Mouse (Mus musculus): ENCODE data around the gene Mcoln1. TPM values are rescaled to one million over a fixed set of nuclear protein-coding genes. Genes with fewer than 3 reads are reported as not detected.

Mcoln1 gene
- polyA plus RNA-seq, 2 experiments, result 12.6 to 26.1 TPM

DNA sequence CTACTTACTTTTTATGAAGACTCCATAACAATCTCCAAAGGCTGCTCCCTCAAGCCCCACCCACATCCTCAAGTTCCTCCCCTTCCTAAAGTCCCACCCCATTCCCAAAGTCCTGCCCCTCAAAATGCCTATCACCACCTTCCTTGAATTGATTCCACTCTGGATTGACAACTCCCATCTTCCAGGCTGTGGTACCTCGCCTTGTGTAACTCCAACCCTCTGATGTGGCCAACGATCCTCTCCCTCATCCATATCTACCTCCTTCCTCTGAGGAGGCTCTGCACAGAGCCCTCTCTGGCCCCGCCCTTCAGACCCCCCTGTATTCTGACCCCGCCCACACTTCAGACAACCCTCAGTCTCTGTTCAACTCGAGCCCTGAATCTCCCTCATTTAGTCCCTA, 15.1 kb upstream of the Mcoln1 start:
- TF ChIP-seq CTCF (IDR thresholded peaks at IDR 0.05; ENCODE audit: low read depth) (no peak), EP300 (IDR thresholded peaks at IDR 0.05; ENCODE audit: low read depth) (no peak)
- DNase-seq (ENCODE audit: low read depth in 3 of 3, low spot score in 3 of 3) (no peak), ATAC-seq (ENCODE audit: insufficient read depth) (no peak)
- 18% methylated on average over 5 of the region's 5 CpGs for whole genome bisulfite sequencing (ENCODE audit: insufficient replicate concordance)
- Histone ChIP-seq H3K27me3 (ENCODE audit: control insufficient read depth, insufficient read depth, low read length) (no peaks in the 10 kb centered on the region; the same call in 1 of the 2 replicates), H3K27ac (no peak overlapping the region), H3K36me3 (replicated peaks; ENCODE audit: control insufficient read depth, insufficient read depth, low read depth) (no peaks in the 10 kb centered on the region), H3K4me2 (ENCODE audit: low read depth) (no peak overlapping the region), H3K4me1 (replicated peaks; ENCODE audit: control insufficient read depth in 2 of 2, insufficient read depth in 2 of 2, low read length in 1 of 2) (peaks cover 0 to 5% of the 10 kb centered on the region in 2 experiments; a peak in 1 of 4 replicates), H3K9me3 (ENCODE audit: control insufficient read depth, low read length) (no peaks in the 10 kb centered on the region), H3K9ac (replicated peaks) (no peak overlapping the region), H3K4me3 (ENCODE audit: insufficient read depth in 1 of 2, low read depth in 2 of 2, low read length in 2 of 2) (no peak overlapping the region)

DNA sequence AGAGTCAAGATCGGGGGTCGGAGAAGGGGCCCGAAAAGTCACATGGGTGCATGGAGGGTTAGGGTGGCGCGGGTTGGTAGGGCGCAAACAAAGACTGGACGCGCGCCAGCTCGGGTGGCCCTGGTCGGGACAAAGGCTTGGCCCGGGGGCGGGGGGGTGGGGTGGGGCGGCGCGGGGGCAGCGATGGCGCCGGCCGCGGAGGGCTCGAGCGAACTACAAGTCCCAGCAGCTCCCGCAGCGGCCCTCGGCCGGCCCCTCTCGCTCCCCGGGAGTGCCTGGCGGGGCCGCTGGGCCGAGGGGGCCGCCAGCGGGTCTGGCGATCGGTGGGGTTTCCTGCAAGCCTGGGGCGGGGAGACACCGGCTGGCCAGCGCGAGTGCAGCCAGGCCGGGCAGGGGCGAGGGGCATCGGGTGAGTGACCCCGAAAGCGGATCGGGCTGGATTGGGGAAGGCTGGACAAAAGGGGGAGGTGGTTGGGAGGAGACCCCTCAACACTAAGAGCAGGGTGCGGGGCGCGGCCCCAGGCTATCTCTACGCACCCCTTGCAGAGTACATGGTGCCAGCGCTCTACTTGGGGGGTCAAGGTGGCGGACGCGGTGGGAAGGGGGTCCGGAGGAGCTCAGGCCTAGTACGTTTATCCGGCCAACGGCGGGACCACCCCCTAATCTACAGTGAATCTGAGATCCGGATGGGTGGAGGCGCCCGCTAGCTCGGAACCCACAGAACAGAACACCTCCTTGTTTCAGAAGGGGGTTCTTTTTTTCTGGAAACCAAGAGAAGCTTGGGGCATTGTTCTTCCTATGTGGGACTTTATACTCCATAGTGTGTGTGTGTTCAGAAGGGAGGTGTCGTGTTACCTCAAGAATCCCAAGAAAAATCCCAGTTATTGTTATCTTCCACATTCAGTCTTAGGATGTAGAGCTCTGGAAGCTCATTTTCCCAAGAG, 7.1 kb upstream of the Mcoln1 start, which contains the start of gene Zfp358:
TSS of gene Zfp358 (plus strand) at position 238 of the 944 bp plus-strand sequence.
- ATAC-seq (ENCODE audit: insufficient read depth) (peak; percentile 73), DNase-seq (ENCODE audit: low read depth in 3 of 3, low spot score in 3 of 3) (no peak)
- TF ChIP-seq CTCF (IDR thresholded peaks at IDR 0.05; ENCODE audit: low read depth) (no peak), EP300 (IDR thresholded peaks at IDR 0.05; ENCODE audit: low read depth) (no peak)
- 1% methylated on average over 61 of the region's 64 CpGs for WGBS (ENCODE audit: insufficient replicate concordance)
- Histone ChIP-seq H3K36me3 (replicated peaks; ENCODE audit: control insufficient read depth, insufficient read depth, low read depth) (no peaks in the 10 kb centered on the region), H3K27me3 (ENCODE audit: control insufficient read depth, insufficient read depth, low read length) (no peaks in the 10 kb centered on the region), H3K4me3 (ENCODE audit: insufficient read depth in 1 of 2, low read depth in 2 of 2, low read length in 2 of 2) (peak within 1 kb of the TSS; percentile 71 to 73), H3K4me2 (ENCODE audit: low read depth) (peak within 1 kb of the TSS; percentile 75), H3K9me3 (ENCODE audit: control insufficient read depth, low read length) (no peaks in the 10 kb centered on the region), H3K4me1 (replicated peaks; ENCODE audit: control insufficient read depth in 2 of 2, insufficient read depth in 2 of 2, low read length in 1 of 2) (peaks cover 0 to 15% of the 10 kb centered on the region in 2 experiments; a peak in 3 of 4 replicates), H3K27ac (no peak within 1 kb of the TSS), H3K9ac (replicated peaks) (peak within 1 kb of the TSS; percentile 70)

DNA sequence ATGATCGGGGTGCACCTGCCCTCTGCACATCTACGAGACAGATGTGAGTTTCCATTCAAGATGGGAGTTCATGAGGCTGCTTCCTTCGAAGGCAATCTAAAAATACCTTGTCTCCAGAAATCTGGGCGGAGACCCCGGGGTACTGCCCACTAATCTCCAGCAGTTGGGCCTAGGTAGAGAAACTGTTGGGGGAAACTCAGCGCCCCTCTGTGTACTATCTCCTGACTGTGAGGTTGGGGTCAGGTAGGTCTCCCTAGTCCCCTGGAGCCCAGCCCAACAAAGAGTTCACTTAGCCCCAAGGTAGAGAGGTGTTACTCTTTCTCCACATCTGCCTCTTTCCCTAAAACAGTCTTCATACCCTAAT, 6.4 kb upstream of the Mcoln1 start:
- DNase-seq (ENCODE audit: low read depth in 3 of 3, low spot score in 3 of 3) (no peak), ATAC-seq (ENCODE audit: insufficient read depth) (no peak)

DNA sequence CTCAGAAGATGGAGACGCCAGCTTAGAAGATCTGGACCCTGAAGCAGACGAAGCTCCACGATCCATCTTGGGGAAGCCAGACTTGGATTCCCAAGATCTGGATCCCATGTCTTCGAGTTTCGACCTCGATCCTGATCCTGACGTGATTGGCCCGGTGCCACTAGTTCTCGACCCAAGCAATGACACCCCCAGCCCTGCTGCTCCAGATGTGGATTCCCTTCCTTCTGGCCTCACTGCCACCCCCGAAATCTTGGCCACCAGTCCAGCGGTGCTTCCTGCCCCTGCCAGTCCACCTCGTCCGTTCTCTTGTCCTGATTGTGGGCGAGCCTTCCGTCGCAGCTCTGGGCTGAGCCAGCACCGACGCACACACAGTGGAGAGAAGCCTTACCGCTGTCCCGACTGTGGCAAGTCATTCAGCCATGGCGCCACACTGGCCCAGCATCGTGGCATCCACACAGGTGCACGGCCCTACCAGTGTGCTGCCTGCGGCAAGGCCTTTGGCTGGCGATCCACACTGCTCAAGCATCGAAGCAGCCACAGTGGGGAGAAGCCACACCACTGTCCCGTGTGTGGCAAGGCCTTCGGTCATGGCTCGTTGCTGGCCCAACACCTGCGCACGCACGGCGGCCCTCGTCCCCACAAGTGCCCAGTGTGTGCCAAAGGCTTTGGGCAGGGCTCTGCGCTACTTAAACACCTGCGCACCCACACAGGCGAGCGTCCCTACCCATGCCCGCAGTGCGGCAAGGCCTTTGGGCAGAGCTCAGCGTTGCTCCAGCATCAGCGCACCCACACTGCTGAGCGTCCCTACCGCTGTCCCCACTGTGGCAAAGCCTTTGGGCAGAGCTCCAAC, 4.5 kb upstream of the Mcoln1 start:
- H3K4me1 ChIP-seq (replicated peaks; ENCODE audit: control insufficient read depth in 2 of 2, insufficient read depth in 2 of 2, low read length in 1 of 2), result peaks cover 0 to 20% of the 10 kb centered on the region in 2 experiments; a peak in 3 of 4 replicates
- TF ChIP-seq EP300 (IDR thresholded peaks at IDR 0.05; ENCODE audit: low read depth), result no peak
- no peak for TF ChIP-seq CTCF (IDR thresholded peaks at IDR 0.05; ENCODE audit: low read depth)
- no peak for DNase-seq (ENCODE audit: low read depth in 3 of 3, low spot score in 3 of 3)
- H3K4me2 ChIP-seq (ENCODE audit: low read depth), result no peak overlapping the region
- H3K27ac ChIP-seq, result no peak overlapping the region
- H3K27me3 ChIP-seq (ENCODE audit: control insufficient read depth, insufficient read depth, low read length), result no peaks in the 10 kb centered on the region
- H3K4me3 ChIP-seq (ENCODE audit: insufficient read depth in 1 of 2, low read depth in 2 of 2, low read length in 2 of 2), result no peak overlapping the region
- no peaks in the 10 kb centered on the region for H3K36me3 ChIP-seq (replicated peaks; ENCODE audit: control insufficient read depth, insufficient read depth, low read depth)
- no peak overlapping the region for H3K9ac ChIP-seq (replicated peaks)
- no peak for ATAC-seq (ENCODE audit: insufficient read depth)
- H3K9me3 ChIP-seq (ENCODE audit: control insufficient read depth, low read length), result no peaks in the 10 kb centered on the region
- 88% methylated on average over 44 of the region's 44 CpGs for WGBS (ENCODE audit: insufficient replicate concordance)

More for the DNA sequence above, 6.4 kb upstream of the Mcoln1 start:
- Histone ChIP-seq H3K9me3 (ENCODE audit: control insufficient read depth, low read length) (no peaks in the 10 kb centered on the region), H3K9ac (replicated peaks) (no peak overlapping the region; the same call in 1 of the 2 replicates), H3K27ac (no peak overlapping the region), H3K4me3 (ENCODE audit: insufficient read depth in 1 of 2, low read depth in 2 of 2, low read length in 2 of 2) (peak overlapping the region; percentile 71 to 73), H3K4me1 (replicated peaks; ENCODE audit: control insufficient read depth in 2 of 2, insufficient read depth in 2 of 2, low read length in 1 of 2) (peaks cover 0 to 15% of the 10 kb centered on the region in 2 experiments; a peak in 3 of 4 replicates), H3K27me3 (ENCODE audit: control insufficient read depth, insufficient read depth, low read length) (no peaks in the 10 kb centered on the region), H3K36me3 (replicated peaks; ENCODE audit: control insufficient read depth, insufficient read depth, low read depth) (no peaks in the 10 kb centered on the region), H3K4me2 (ENCODE audit: low read depth) (peak overlapping the region; percentile 75)
- 16% methylated on average over 6 of the region's 6 CpGs for WGBS (ENCODE audit: insufficient replicate concordance)
- TF ChIP-seq CTCF (IDR thresholded peaks at IDR 0.05; ENCODE audit: low read depth) (no peak), EP300 (IDR thresholded peaks at IDR 0.05; ENCODE audit: low read depth) (no peak)
